Mouse (Mus musculus): Measurements from ENCODE around the gene Pdlim1.

Gene Pdlim1

DNA sequence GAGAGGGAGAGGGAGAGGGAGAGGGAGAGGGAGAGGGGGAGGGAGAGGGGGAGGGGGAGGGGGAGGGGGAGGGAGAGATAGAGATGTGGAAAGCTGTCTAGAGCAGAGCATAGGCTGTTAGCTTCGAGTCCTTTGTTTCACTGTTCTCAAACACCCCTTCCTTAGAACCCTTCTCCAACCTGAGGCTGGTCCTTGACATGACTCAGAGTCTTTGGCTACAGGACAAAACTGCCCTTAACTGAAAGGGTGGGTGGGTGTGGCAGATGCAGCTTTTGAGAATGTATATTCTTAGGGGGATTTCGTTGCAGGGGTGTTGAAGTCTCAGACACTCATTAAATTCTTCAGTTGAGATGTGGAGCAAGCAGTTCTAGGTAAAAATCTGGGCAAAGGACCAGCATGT is 11.8 kb upstream of the Pdlim1 start:
- no peak for DNase-seq

DNA sequence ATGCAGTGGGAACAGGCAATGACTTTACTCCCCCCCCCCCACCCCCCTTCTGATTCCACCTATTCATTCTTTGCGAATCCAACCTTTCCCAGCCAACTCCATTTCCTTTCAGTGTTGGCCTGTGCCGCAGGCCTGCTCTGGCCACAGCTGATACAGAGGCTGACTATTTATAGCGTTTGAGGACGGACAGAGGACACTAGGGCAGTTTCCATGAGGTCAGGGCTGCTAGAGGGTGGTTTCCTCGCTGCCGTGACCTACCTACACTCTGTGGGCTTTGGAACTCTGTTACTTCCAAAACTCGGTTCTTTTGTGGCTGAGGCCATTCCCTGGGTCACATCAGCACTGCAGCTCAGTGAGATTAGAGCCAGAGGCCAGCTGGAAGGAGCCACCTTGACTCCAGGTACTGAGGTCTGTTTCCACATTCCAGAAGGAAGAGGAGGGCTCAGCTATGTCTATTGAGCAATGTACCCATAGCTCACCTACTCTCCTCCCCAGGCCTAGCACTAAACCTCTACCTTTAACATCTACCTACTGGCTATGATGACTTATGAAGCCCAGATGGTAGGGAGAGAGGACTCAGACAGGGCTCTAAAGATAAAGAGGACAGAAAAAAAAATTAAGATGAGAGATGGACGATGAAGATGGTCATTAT is 6.9 kb upstream of the Pdlim1 start:
- no peak for DNase-seq

DNA sequence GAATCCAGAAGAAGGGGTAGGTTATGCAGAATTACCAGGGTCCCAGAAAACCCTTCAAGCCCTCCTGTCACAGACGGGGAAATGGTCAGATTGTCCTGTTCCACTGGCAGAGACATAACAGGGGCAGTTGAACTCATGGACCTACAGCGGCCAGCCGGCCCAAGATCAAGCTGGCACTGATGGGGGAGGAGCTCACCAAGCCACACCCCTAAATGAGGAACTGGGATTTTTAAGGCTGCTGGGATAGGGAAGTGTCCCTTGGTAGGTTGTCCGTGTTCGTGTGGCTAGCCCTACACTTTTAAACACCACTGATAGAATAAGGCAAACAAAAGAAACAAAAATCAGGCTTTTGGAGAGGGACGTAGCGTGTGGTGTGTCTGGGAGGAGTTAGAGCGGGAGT is 5.9 kb upstream of the Pdlim1 start:
- DNase-seq: no peak

DNA sequence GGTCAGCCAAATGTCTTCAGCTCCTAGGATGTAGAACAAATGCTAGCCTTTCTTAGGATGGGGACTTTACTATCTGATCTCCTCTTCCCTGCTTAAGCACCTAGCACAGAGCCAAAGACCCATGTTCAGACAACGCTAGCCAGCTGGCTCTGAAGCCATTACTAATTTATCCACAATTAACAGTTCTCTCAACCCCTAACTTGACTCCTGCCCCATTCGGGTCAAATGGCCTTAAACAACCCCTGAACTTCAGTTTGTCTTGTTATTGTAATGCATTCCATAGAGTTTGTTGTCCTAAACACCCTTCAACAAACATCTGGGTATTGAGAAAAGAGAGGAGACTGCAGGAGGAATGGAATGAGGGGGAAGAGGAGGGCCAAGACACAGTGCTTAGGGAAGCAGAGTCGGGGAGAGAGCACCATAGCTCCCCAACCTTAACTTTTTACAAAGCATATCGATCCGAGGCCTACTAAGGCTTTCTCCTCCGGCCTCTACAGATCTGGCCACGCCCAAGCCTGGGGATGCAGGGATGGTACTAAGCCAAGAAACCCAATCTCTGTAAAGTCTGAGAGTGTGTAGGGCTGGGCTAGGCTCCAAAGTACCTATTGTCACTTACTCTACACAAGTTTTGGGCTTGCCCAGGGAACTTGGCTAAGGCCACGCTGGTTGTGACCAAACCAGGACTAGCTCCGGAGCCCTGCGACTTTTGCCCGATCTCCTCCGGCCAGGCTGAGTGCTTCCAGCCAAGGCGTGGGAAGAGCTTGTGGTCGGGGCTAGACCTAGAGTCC is 4.0 kb upstream of the Pdlim1 start:
- DNase-seq: no peak

DNA sequence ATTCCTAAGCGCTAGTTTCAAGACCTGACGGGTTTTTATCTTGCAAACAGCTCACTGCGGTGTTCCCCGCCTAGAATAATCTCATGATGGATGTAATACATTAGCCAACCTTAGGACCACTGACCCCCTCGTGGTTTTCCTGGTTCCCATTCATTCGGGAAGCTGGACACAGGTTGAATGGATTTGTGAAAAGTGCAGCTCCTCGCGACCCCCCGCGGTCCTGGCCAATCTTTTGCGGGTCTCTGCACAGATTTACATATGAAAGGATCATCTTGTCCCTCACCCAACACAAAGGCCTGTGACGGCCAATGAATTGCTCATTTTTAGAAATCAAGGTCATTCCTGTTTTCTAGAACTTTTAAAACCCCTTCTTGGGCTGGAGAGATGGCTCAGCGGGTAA is 1.0 kb upstream of the Pdlim1 start:
- no peak for DNase-seq

DNA sequence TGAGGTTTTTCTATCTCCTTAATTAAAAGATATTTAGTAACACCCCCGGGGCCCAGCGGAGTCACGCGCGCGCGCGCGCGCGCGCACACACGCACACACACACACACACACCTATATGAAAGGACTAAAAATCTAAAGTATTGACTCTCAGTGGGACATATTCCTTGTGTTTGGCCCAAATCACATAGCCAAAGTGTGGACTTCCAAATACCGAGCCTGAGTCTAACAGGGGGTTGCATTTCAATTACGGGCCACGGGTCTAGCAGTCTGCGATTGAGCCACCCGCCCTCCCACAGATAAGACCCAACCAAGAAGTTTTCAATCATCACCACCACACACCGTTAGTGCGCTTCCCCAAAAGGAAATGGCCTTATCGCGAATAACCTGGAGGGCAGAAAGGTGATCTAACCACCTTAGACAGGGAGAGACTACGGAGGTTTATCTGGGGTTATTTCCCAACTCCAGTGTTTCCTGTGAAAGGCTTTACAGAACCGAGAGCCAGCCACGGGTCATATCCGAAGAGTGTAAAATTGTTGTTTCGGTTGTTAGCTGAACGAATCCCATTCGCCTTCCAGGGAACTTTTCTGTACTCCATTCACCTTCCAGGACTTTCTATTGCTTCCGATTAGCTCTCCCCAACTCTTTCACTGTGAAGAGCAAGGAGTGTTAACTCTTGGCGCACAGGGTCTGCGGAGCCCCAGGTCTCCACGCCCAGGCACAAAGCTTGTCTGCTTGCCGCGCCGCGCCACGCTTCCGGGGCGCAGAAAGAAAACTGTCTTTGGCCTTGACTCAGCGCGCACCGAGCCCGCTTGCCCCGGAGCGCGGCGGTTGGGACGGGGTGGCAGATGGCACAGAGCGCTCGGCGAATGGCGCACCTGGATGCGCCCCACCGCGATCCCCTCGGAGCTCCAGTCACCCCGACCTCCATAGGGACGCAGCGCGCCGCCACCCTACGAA is 1.0 kb downstream of the Pdlim1 start:
- DNase-seq: peak; percentile 52 to 59

- DNase-seq: no peak
Measured at GRCm38 (mm10) chr19:40269526-40269925, 2.1 kb downstream of the Pdlim1 start.

DNA sequence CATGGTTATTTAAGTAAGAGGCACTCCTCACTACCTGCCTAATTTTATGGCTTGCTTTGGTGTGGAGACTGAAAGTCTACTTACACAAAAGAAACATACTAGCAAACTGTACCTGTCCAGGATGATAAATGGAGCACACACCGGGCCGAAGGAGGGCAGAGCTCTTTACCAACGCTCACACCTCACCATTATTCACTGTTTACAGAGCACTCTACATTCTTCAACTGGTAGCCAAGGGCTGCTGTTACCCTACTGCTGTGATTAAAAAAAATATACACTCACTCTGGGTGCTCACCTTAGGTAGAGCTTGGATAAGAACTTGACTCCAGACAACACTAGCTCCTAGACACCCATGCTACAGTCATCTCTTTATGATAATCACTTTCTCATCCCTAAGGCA is 3.1 kb downstream of the Pdlim1 start:
- no peak for DNase-seq

GRCm38 (mm10) chr19:40267380-40267779 is 4.3 kb downstream of the Pdlim1 start:
- DNase-seq: peak; percentile 32 to 44

DNA sequence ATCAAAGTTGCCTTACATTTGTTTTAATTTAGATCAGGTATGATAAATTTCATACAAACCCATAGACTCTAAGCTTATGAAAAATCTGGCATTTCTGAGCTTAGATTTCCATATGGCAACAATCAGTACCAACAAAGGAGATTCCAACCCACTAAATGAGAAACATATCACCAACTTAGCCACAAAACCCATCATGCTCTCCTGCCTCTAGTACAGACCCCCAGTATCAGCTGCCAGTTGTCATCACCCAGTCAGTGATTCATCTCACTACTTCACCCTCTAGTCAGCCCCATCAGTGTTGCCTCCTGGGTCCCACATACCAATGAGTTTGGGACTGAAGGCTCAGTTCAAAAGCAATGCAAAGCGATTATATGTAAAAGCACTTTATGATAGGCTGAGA is 12.2 kb downstream of the Pdlim1 start:
- no peak for DNase-seq

DNA sequence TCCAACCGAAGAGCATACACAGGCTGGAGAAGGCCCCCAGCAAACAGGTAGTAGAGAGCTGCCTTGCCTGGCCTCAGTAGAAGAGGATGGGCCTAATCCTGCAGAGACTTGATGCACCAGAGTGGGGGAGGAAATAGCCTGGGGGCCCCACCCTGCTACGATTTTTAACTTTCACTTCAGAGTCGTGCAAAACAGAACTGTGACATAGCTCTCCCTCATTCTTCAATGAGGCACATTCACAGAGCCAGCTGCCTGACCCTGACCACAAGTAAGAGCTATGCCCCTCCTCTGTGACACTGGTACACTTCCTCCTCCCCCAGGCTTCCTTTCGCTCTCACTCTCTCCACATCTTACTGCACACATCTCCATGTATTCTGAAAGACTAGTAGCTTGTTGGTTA is 14.2 kb downstream of the Pdlim1 start:
- DNase-seq: peak; percentile 38 to 48

DNA sequence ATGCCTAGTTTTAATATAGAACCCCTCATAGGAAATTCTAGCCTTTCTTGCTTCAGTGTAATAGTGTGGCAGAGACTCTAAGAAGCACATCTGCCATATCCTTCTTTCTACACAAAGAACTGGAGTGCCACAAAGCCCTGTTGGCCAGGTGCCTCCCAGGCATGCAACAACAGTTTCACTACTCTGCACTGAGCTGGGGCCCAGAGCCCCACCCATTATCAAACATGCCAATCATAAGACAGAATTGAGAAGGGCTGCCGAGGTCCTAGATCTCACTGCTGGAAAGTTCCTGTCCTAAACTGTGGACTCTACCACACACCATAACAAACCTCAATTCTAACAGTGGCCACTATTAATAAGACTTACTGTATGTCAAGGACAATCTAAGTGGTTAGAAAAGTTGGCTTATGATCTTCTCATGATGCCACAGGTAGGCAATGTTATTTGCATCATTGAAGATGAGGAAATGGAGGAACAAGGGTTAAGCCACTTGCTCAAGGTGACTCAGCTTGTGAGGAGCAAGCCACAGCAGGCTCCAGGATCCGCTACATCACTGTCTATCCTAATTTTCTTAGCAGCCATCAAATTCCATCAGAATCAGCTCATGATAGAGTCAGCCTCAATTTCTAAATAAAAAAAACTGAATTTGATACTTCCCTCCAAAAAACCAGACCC is 15.1 kb downstream of the Pdlim1 start:
- DNase-seq: no peak

GRCm38 (mm10) chr19:40255561-40255960 is 16.1 kb downstream of the Pdlim1 start:
- no peak for DNase-seq

DNA sequence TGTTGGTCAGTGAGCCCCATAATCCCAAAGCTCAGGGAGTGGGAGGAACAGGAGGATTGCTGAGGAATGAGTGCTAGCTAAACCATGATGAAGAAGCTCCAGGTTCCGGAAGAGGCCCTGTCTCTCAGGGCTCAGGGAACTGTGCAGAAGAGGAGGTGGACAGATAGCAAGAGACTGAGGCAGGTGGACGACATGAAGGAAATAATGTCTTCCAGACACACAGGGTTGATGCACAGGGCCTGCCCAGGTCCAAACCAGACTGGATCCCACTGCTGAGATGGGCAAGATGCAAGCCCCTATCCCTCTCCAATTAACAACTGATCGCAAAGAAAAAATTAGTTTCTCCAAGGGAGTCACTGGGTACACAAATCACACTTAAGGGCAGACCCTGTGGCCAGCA is 16.9 kb downstream of the Pdlim1 start:
- DNase-seq: no peak

DNA sequence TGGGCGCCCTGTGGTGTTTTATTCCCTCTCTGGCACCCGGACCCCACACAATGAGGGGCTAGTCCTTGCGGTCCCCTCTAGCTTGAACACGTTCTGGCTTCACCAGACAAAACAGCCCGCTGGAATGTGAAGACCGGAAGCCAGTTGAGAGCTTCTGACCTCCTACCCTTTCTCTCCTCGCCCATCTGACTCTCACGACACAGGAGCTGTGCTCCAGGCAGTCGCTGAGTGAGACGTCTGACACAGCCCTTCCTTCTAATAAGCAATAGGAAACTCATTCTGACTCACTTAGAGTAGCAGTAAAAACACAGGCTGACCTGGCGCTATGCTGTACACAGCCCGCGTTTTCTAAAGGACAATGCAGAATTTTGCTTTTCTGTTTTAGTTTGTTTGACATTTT is 17.9 kb downstream of the Pdlim1 start:
- no peak for DNase-seq

DNA sequence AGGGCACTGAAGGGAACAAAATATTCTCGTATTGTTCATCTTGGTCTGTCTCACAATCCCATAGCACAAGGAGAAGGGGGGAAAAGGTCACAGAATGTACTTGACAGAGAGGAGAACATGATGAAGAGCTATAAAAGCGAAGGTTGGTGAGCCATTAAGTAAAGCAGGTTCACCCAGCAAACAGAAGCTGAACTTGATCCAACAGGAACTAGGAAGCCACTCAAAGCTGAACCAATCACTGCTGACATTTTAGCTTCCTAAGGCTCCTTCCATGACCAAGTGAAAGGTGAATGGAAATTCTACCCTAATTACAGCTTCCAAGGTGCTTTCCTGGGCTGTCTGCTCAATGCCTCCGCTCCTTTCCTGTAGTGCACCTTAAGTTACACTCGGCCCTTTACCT is 20.5 kb downstream of the Pdlim1 start:
- DNase-seq: no peak

GRCm38 (mm10) chr19:40249352-40249751 is 22.3 kb downstream of the Pdlim1 start:
- DNase-seq: no peak

DNA sequence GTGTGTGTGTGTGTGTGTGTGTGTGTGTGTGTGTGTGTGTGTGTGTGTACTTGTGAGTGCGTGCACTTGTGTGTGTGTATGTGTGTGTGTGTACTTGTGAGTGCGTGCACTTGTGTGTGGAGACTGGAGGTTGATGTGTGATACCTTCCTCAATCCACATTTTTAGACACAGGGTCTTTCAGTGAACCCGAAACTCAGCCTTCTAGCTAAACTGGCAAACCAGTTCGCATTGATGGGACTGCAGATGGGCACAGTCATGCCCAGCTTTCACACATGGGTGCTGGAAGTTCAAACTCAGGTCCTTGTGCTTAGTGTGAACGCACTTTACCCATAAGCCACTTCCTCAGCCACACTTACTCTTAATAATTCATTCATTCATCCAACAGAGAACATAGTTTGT is 23.2 kb downstream of the Pdlim1 start:
- no peak for DNase-seq

GRCm38 (mm10) chr19:40247268-40247666 is 24.4 kb downstream of the Pdlim1 start:
- no peak for DNase-seq

DNA sequence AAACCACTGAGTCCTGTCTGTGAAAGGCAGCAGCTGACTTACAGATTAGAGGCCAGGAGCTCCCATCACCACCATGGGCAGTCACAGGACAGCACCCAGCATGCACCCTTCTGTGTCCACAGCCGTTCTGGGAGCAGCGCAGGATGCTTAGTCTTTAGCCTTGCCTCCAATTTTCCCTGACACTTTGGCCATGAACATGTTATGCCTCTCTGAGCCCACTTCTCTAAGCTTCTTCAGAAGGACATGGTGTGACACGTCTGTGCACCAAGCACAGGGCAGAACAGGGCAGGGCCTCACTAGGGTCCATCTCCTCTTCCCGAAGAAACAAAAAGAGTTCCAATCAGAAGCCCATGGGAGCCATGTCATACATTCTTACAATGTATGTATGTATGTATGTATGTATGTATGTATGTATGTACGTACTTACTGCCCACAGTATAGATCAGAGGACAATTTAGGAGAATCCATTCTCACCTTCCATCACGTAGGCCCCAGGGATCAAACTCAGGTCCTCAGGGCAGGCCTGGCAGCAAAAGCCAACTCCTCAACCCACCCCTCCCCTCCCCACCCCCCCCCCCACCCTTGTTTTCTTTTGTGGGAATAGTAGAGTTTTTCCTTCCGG is 24.9 kb downstream of the Pdlim1 start:
- no peak for DNase-seq

DNA sequence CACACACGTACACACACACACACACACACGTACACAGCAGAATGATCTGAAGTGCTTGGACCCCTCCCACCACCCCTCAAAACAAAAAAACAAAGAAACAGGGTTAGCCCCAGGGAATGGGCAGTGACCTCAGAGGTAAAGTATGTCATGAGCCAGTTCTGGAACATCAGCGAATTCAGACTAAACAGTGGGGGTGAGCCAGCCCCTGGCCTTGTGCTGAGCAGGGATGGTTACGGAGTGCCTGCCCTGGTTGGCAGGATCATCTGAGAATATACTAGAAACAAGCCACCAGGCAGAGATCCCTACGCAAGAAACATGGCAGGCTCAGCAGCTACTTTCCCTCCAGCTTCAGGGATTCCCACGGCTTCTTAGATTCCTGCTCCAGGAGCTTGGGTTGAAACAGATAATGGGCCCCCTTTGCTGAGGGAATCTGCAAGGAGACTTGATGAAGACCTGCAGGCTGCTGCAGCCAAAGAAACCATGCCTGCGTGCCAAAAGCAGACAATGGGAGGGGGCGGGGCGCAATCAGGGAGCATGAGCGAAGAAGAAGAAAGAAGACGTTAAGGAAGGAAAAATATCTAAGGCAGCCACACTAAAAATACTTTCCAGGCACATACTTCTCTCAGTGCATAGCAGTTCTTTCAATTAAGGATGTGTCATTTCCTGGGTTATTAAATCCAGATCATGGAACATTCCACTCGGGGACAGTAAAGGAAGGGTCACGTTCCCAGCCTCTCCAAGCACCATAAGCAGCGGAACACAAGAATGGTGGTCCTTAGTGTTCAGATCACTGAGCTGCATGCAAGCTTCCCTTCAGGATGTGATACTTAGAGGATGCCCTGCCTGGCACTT is 30.6 kb downstream of the Pdlim1 start:
- no peak for DNase-seq

- no peak for DNase-seq
Measured at GRCm38 (mm10) chr19:40240360-40240759, 31.3 kb downstream of the Pdlim1 start.
